Mouse (Mus musculus): ENCODE results near the gene Rbm41.

The Rbm41 gene

GRCm38 (mm10) chrX:139997740-139998690, at the start of gene Rbm41:
TSS of gene Rbm41 (minus strand) at chrX:139998595.
- DNase-seq, result peak; percentile 44

- DNase-seq, result no peak
Measured at GRCm38 (mm10) chrX:139998691-139999065, 283 bp upstream of the Rbm41 start.

DNA sequence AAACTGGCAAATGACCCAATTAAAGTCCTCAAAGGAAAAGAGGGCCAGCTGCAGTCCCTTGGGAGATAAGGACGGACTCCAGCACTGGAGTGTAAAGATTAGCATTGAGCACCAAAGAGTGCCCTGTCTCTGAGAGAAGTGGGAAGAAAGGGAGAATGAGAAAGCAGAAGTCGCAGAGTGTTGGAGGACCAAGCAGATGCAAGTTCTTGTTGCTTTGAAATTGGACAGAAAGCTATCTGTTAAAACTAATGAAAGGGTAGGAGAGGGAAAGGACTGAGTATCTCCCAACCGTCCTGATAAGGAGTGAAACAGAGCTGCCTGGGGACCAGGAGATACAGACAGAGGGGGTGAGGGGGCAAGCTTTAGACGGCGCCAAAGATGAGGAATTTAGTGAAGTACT, 16.3 kb downstream of the Rbm41 start:
- DNase-seq, result no peak

DNA sequence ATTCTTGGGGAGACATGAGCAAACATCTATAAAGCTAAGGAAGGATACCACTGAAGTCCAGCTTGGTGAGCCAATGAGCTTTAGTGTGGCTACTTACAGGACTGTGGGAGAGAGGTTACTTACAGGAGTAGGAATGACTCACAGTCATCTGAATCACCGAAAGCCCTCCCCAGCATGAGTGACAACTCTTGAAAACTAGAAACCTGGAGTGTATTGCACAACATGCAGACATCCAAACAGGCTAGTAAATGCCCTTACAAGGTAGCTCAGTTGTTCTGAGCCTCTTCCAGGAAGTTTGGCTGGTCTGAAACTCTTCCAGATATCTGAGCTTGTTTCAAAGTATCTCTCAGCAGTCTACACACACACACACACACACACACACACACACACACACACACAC, 64.9 kb downstream of the Rbm41 start:
- no peak for DNase-seq

- DNase-seq, result no peak
Measured at GRCm38 (mm10) chrX:139932472-139932871, 65.9 kb downstream of the Rbm41 start.

DNA sequence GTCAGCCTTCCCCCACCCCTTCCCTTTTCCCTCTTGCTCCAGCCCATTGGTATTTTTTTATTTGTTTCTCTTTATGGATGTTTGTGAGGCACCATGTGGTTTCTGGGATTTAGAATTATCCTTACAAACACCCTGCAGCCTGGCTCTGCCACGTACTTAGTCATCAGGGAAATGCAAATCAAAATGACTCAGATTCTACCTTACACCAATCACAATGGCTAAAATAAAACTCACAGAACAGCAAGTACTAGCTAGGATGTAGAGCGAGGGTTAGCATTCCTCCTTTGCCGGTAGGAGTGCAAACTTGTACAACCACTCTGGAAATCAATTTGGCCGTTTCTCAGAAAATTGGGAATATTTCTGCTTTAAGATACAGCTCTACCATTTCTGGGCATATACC, 77.8 kb downstream of the Rbm41 start:
- DNase-seq, result no peak

DNA sequence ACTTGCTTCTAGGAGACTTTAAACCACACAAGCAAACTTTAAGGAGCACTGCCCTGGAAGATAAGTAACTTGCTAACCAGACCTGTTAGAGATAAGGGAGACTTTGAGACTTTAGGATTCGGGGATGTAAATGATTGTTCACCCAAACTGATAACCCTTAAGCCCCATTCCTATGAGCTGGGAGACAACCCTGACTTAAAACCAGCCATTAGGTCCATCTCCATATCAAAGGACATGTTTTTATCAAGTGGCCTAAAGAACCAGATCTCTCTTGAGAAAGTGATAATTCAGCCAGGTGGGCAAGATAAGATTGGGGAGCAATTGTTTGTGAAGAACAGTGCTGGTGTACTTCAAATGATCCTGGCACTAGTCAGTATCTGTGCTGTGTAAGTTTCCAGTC, 107.0 kb downstream of the Rbm41 start:
- DNase-seq, result no peak

- no peak for DNase-seq
Measured at GRCm38 (mm10) chrX:139883221-139883620, 115.2 kb downstream of the Rbm41 start.

DNA sequence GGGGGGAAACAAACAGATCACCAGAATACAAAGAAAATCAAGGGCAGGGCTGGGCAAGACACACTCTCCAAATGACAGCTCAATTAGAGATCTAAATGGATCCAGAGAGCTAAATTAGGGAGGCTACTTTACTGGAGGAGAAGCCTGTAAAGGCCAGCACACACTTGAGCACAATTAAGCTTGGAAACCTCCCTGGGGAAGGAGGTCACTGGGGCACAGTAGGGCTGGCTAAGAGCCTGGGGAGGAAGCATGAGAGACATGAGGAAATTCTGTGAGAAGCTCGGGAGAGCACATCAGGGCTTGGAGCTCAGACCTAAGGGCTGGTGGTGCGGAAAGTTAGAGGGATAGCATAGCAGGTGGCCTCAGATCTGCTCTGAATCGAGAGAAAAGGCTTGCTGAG, 120.5 kb downstream of the Rbm41 start:
- DNase-seq, result no peak

GRCm38 (mm10) chrX:139877105-139877504, 121.3 kb downstream of the Rbm41 start:
- no peak for DNase-seq

DNA sequence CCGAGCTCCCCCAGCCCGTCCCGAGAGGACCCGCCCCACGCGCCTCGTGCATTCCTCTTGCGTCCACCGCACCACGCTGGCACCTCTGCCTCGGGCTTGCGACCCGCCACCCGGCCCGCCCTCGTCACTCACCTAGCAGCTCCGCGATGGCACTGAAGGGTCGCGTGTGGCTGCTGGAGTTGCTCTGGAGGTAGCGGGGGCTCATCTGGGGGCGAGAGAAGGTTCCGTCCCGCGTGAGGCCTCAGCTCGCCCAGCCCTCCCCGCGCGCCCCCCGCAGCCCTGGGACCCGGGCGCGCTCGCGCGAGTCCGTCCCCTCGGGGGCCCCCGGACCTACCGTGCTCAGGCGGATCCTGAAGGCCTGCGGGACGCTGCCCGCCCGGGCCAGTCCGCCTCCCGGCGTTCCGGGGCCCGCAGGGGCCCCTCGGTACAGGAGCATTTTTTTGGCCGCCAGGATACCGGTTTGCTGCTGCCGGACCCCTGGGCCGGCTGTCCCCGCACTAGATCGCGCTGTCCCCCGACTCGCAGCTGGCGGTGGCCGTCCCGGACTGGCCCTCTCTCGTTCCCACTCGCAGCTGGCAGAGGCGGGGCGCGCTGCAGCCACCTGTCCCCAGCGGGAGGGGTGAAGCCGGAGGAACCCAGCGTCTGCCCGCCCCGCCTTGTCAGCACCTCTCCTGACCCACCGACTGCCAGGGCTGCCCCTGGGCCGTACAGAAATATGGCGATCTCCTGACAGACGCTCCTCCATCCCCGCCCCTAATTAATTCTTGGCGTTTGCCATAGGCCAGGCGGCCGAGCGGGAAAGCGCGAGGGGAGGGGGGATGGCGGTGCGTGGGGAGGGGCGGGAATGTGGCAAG, 127.2 kb downstream of the Rbm41 start, which contains the start of gene Morc4:
Gene Morc4, minus strand, starts transcription at position 740 of the 854 bp plus-strand sequence.
- peak; percentile 0 for DNase-seq

GRCm38 (mm10) chrX:139870300-139870711, 128.1 kb downstream of the Rbm41 start:
- DNase-seq, result no peak

DNA sequence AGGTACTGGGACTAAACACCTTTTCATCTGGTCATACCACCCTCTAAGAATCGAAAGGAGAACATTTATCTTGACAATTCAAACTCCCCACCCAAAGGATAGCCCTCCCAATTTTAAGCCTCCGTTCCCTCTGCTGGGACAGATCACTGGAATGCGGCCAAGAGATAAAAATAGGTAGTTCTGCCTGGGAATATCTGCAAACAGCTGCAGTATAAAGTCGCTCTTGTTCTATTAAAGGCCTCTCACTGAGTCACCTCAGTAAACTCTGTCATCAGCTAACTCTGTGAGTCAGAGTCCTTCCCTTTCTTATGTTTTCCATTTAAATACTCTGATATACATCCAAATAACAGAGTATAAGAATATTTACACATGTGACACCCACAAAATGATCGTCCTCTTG, 139.0 kb downstream of the Rbm41 start:
- DNase-seq, result no peak

GRCm38 (mm10) chrX:139854795-139855194, 143.6 kb downstream of the Rbm41 start:
- no peak for DNase-seq

DNA sequence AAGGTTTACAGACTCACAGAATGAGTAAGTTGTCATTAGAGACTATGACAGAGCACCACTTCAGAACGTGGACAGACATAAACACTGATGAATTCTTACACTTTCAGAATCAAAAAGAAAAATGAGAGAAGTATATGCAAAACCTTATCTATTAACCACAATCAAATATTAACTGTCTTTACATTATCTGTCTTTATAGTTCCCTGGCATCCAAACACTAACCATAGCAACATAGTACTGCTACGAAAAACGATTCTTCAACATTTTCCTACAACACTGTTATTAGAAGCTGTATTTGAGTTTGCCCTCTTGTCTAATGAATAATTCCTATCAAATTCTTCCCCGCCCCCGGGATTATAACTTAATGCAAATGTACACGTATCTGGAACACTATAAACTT, 157.3 kb downstream of the Rbm41 start:
- no peak for DNase-seq

All from thymus, postnatal 25 days (tissue).